Mouse (Mus musculus) olfactory bulb, adult 2 months (tissue): ENCODE results near the gene Frem2. TPM values are rescaled to one million over a fixed set of nuclear protein-coding genes. Genes with fewer than 3 reads are reported as not detected.
A peak's percentile ranks its signal among the peaks of the same experiment; 100 is the strongest.

Source experiments
- H3K27ac ChIP-seq: fragments of 200-500 bp; 2 replicates; pipeline ENCODE4 v1.5.1; 2012; ENCODE audit warnings: low read depth, low read length; ENCODE audit not compliant: insufficient read depth
- H3K4me1 ChIP-seq: fragments of 200-500 bp; 2 replicates; pipeline ENCODE4 v1.6.1; 2012; ENCODE audit warnings: low read length; ENCODE audit not compliant: control insufficient read depth, insufficient read depth
- H3K4me3 ChIP-seq: fragments of 200-500 bp; 2 replicates; pipeline ENCODE4 v1.5.1; 2012; ENCODE audit warnings: mild to moderate bottlenecking, low read depth, low read length, moderate library complexity; ENCODE audit not compliant: insufficient read depth
- CTCF ChIP-seq: fragments of 200-500 bp; IDR thresholded peaks from 2 replicates; pipeline ENCODE4 v1.5.1; 2012; ENCODE audit warnings: low read depth, mild to moderate bottlenecking, low read length, moderate library complexity; ENCODE audit not compliant: insufficient read depth
- POLR2A ChIP-seq: fragments of 200-500 bp; IDR thresholded peaks from 2 replicates; pipeline ENCODE4 v1.6.1; 2012; ENCODE audit warnings: mild to moderate bottlenecking, low read depth, low read length, moderate library complexity; ENCODE audit not compliant: insufficient read depth
- WGBS: fragments of 180-500 bp; shearing (Covaris S2); methylation state at CpG from one replicate; pipeline ENCODE4 v1.1.7; 2018; 5-methylcytosine and 5-hydroxymethylcytosine counted together
- polyA plus RNA-seq: library from polyadenylated mRNA; stranded (reverse); fragments of >200 nt; gene quantifications from 2 replicates; pipeline ENCODE4 v1.2.4, GENCODE M21; 2012; ENCODE audit warnings: low replicate concordance; ENCODE audit not compliant: missing spikeins, insufficient read depth, insufficient read length

Frem2 gene
- not detected in 2 replicates for polyA plus RNA-seq

GRCm38 (mm10) chr3:53656878-53657561, at the start of gene Frem2:
TSS of gene Frem2 (minus strand) at chr3:53657355.
- WGBS = under 1% methylated on average over 34 of the region's 34 CpGs
- peaks cover 18% of the 10 kb centered on the region for H3K4me1 ChIP-seq
- H3K4me3 ChIP-seq = peak within 1 kb of the TSS; percentile 37
- no peak within 1 kb of the TSS for H3K27ac ChIP-seq
- TF ChIP-seq POLR2A (no peak), CTCF (no peak)

DNA sequence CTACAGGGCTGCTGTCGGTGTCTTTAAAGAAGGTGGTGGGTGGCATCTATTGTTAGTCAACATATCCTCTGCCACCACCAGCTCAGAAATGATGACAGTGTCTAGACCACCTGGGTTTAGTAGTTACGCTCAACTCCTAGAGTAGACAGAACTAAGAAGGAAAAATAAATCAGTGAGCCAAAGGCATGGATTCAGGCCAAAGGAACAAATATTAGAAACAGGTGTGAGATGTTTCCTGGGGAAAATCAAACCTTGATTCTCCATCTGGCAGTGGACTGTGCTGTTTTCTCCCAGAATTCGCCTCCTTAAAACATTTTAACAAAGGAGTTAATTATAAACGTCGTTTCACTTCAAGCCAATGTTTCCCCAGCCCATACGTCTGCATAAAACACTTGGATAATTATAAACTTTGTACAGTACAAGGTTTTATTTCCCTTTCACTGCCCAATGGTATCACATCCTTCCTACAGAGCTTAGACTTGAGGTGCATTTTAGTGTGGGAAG, 48.9 kb upstream of the Frem2 start:
- 33% methylated on average over 6 of the region's 6 CpGs for WGBS
- TF ChIP-seq CTCF = no peak
- no peak for TF ChIP-seq POLR2A
- H3K4me3 ChIP-seq = no peak overlapping the region
- H3K4me1 ChIP-seq = no peaks in the 10 kb centered on the region
- H3K27ac ChIP-seq = no peak overlapping the region

- TF ChIP-seq CTCF (no peak), POLR2A (no peak)
- Histone ChIP-seq H3K27ac (no peak overlapping the region), H3K4me3 (no peak overlapping the region), H3K4me1 (no peaks in the 10 kb centered on the region)
- WGBS = 63% methylated on average over 8 of the region's 8 CpGs
Measured at GRCm38 (mm10) chr3:53703126-53703505, 46.0 kb upstream of the Frem2 start.

GRCm38 (mm10) chr3:53702421-53703125, 45.4 kb upstream of the Frem2 start:
- TF ChIP-seq POLR2A (no peak), CTCF (no peak)
- Histone ChIP-seq H3K4me1 (no peaks in the 10 kb centered on the region), H3K27ac (no peak overlapping the region), H3K4me3 (no peak overlapping the region)
- 46% methylated on average over 9 of the region's 9 CpGs for WGBS

GRCm38 (mm10) chr3:53701940-53702339, 44.8 kb upstream of the Frem2 start:
- no peak for TF ChIP-seq CTCF
- TF ChIP-seq POLR2A = no peak
- Histone ChIP-seq H3K27ac (no peak overlapping the region), H3K4me1 (no peaks in the 10 kb centered on the region), H3K4me3 (no peak overlapping the region)
- 92% methylated on average over 1 of the region's 1 CpGs for WGBS

DNA sequence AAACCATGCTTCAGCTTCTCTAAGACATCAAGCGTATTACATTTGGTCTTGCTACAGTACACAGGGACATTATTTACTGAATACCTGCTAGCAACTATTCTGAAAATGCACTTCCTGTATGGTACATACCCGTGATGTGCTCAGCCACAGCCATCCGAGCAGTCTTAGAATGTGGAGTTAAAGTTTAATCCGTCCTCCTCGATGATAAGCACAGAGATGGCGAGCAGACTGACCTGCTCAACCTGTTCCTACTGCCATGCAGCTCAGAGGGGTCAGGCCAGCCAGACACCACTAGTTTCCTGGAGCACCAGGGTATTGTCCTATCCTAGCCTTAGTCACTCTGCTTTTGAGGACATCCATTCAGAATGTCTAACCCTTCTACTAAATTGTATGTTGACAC, 30.6 kb upstream of the Frem2 start:
- H3K4me1 ChIP-seq = no peaks in the 10 kb centered on the region
- WGBS = 93% methylated on average over 6 of the region's 6 CpGs
- TF ChIP-seq POLR2A (no peak), CTCF (no peak)
- H3K27ac ChIP-seq = no peak overlapping the region
- H3K4me3 ChIP-seq = no peak overlapping the region

DNA sequence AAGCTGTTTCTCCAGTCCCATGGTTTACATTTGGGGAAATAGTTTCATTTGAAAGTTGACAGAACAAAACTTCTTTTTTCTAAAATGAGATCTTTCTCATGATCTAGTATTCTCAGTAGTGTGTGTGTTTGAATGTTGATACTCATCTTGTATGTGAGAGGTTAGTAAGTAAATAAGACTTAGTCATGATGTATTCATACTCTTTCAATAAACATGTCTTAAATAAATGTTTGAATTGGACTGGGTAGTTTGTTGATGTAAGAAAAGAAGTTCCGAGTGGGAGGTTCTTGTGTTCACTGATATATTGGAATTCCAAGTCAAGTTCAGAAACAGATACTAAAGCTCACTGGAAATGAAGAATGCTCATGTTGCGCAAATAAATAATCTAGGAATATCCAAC, 25.1 kb upstream of the Frem2 start:
- no peaks in the 10 kb centered on the region for H3K4me1 ChIP-seq
- 88% methylated on average over 2 of the region's 2 CpGs for WGBS
- TF ChIP-seq CTCF (no peak), POLR2A (no peak)
- no peak overlapping the region for H3K27ac ChIP-seq
- H3K4me3 ChIP-seq = no peak overlapping the region

DNA sequence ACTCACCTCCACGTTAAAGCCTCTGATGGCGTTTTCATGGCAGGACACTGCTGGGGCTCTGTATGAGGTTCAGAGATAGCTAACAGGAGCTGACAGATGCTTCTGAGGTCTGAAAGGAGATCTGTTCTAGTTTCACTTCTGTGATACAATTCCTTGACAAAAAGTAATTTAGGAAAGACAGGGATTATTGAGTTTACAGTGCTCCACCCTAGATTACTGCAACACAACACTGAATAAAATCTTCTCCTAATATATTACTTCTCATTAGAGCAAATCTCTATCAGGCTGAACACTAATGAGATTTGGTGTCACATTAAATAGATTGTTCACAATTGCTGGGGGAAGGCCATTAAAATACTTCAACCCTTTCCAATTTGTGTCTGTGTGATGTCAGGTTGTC, 23.7 kb upstream of the Frem2 start:
- TF ChIP-seq CTCF (no peak), POLR2A (no peak)
- Histone ChIP-seq H3K4me1 (no peaks in the 10 kb centered on the region), H3K4me3 (no peak overlapping the region), H3K27ac (no peak overlapping the region)
- WGBS = 66% methylated on average over 2 of the region's 2 CpGs

DNA sequence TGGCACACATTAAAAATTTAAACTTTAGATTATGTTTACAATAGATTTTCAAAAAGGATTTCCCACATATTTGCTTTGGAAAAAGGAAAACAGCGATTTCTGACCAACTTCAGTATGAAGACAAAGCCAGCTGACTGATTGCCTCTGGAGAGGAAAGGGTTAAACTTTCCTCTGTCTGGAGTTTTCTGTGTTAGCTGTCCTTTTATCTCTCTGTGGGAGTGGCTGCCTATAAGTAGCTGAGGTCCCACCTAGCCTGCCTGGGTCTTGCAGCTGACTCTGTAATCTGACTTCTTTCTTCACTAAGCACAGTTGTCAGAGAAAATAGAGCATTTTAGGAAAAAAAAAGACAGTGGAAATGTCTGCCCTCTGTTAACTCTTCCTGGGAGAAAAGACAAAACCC, 17.1 kb upstream of the Frem2 start:
- H3K27ac ChIP-seq = no peak overlapping the region
- no peak overlapping the region for H3K4me3 ChIP-seq
- TF ChIP-seq CTCF (no peak), POLR2A (no peak)
- 74% methylated on average over 1 of the region's 1 CpGs for WGBS
- H3K4me1 ChIP-seq = no peaks in the 10 kb centered on the region
